Mouse (Mus musculus) hindbrain, embryonic 14.5 days (tissue): ENCODE results near the gene Cog7. TPM values are rescaled to one million over a fixed set of nuclear protein-coding genes. Genes with fewer than 3 reads are reported as not detected.
A peak's percentile ranks its signal among the peaks of the same experiment; 100 is the strongest.

Source experiments
- ATAC-seq: fragments of 200-750 bp; cut with Nextera tagmentation; 2 replicates; pipeline ENCODE4 v1.8.0; 2017; ENCODE audit warnings: moderate number of reproducible peaks, mild to moderate bottlenecking, moderate TSS enrichment, moderate library complexity; ENCODE audit not compliant: low FRiP score
- DNase-seq: peaks from one replicate; pipeline ENCODE4 v3.0.0-alpha.2; 2015; ENCODE audit warnings: low spot score
- H3K27ac ChIP-seq: fragments of 300-500 bp; sonication (generic); 2 replicates; pipeline ENCODE4 v1.5.1; 2014; ENCODE audit warnings: mild to moderate bottlenecking, moderate library complexity
- H3K27me3 ChIP-seq: fragments of 300-500 bp; sonication (generic); 2 replicates; pipeline ENCODE4 v1.6.1; 2014; ENCODE audit warnings: mild to moderate bottlenecking, low read length, mixed read lengths; ENCODE audit not compliant: control insufficient read depth, insufficient read depth
- H3K36me3 ChIP-seq: fragments of 300-500 bp; sonication (generic); replicated peaks from 2 replicates; pipeline ENCODE4 v1.6.1; 2014; ENCODE audit not compliant: control insufficient read depth, insufficient read depth
- H3K4me1 ChIP-seq: fragments of 300-500 bp; sonication (generic); replicated peaks from 2 replicates; pipeline ENCODE4 v1.6.1; 2014; ENCODE audit warnings: antibody characterized with exemption, low read length, mixed read lengths; ENCODE audit not compliant: control insufficient read depth, insufficient read depth
- H3K4me2 ChIP-seq: fragments of 300-500 bp; sonication (generic); replicated peaks from 2 replicates; pipeline ENCODE4 v1.6.1; 2014; ENCODE audit warnings: mild to moderate bottlenecking, moderate library complexity
- H3K4me3 ChIP-seq: fragments of 300-500 bp; sonication (generic); replicated peaks from 2 replicates; pipeline ENCODE4 v1.5.1; 2014; ENCODE audit warnings: mild to moderate bottlenecking, low read length
- H3K9ac ChIP-seq: fragments of 300-500 bp; sonication (generic); 2 replicates; pipeline ENCODE4 v1.6.1; 2014
- H3K9me3 ChIP-seq: fragments of 300-500 bp; sonication (generic); 2 replicates; pipeline ENCODE4 v1.6.1; 2016; ENCODE audit warnings: low read length; ENCODE audit not compliant: control insufficient read depth
- WGBS: fragments of 180-500 bp; shearing (Covaris S2); extraction: QIAGEN DNeasy Blood & Tissue Kit; methylation state at CpG from one replicate; pipeline ENCODE4 v1.1.7; 2014; 5-methylcytosine and 5-hydroxymethylcytosine counted together
- polyA plus RNA-seq: library from polyadenylated mRNA; unstranded; fragments of >200 nt; fragmentation: Nextera tagmentation; extraction: Ambion mirVana; gene quantifications from 2 replicates; pipeline ENCODE4 v1.2.1, GENCODE M21; 2014

Cog7 gene
- polyA plus RNA-seq, 1 experiment from 2014 or later: 24.4 TPM

GRCm38 (mm10) chr7:122012370-122012769 is 30.9 kb upstream of the Cog7 start:
- Histone ChIP-seq H3K27me3 (no peaks in the 10 kb centered on the region), H3K9me3 (no peaks in the 10 kb centered on the region), H3K4me3 (no peak overlapping the region), H3K36me3 (peaks cover 51% of the 10 kb centered on the region), H3K27ac (no peak overlapping the region), H3K4me2 (no peak overlapping the region), H3K4me1 (peaks cover 15% of the 10 kb centered on the region), H3K9ac (no peak overlapping the region)
- ATAC-seq (no peak), DNase-seq (no peak)
- 91% methylated on average over 4 of the region's 4 CpGs for WGBS

DNA sequence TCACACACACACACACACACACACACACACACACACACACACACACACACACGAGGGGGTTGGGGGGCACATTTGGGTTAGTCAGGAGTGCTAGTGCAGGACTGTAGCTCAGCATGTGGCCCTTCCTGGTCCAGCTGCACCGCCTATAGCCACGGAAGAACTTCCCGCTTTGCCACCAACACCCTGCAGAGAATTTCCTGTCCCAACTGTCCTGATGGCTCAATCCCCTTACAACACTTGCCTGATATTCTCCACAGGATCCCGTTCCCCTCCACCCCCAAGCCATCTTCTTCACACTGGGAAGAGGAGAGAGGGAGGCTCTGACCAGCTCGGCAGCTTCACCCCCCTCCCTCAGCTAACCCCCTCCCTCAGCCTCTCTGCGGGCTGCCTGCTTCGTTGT is 18.9 kb upstream of the Cog7 start:
- Histone ChIP-seq H3K9ac (no peak overlapping the region), H3K4me1 (no peaks in the 10 kb centered on the region), H3K9me3 (no peaks in the 10 kb centered on the region), H3K4me3 (no peak overlapping the region), H3K27ac (no peak overlapping the region), H3K4me2 (no peak overlapping the region), H3K36me3 (peaks cover 92% of the 10 kb centered on the region), H3K27me3 (no peaks in the 10 kb centered on the region)
- ATAC-seq (no peak), DNase-seq (no peak)
- 77% methylated on average over 8 of the region's 8 CpGs for WGBS

- no peak for DNase-seq
- peaks cover 94% of the 10 kb centered on the region for H3K36me3 ChIP-seq
- H3K9me3 ChIP-seq: no peaks in the 10 kb centered on the region
- H3K9ac ChIP-seq: no peak overlapping the region
- H3K4me1 ChIP-seq: no peaks in the 10 kb centered on the region
- no peaks in the 10 kb centered on the region for H3K27me3 ChIP-seq
- no peak overlapping the region for H3K4me2 ChIP-seq
- H3K27ac ChIP-seq: no peak overlapping the region
- WGBS: 88% methylated on average over 5 of the region's 5 CpGs
- H3K4me3 ChIP-seq: no peak overlapping the region
- ATAC-seq: no peak
These were observed 14.4 kb upstream of the Cog7 start for GRCm38 (mm10) chr7:121995961-121996360.

DNA sequence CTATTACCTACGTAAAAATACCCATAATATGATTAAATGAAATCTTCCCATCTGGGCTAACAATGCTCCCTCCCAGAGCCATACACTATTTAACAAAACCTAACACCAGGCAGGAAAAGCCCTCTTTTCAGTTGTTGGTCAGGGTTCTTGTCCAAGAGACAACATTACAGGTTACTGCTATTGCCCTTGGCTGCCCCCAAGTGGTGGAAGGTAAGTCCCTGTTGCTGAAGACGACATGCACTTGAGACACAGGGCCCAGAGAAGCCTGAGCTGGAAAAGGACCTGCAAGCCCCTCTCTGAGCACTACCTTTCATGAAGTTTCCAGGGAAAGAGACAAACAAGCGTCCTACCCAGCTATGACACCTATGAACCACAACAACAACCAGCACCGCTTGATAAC is 6.5 kb downstream of the Cog7 start:
- WGBS: 51% methylated on average over 4 of the region's 4 CpGs
- no peaks in the 10 kb centered on the region for H3K4me1 ChIP-seq
- DNase-seq (peak; percentile 67), ATAC-seq (no peak)
- H3K9ac ChIP-seq: no peak overlapping the region
- H3K27ac ChIP-seq: no peak overlapping the region
- H3K27me3 ChIP-seq: no peaks in the 10 kb centered on the region
- no peaks in the 10 kb centered on the region for H3K9me3 ChIP-seq
- no peak overlapping the region for H3K4me2 ChIP-seq
- peaks cover 28% of the 10 kb centered on the region for H3K36me3 ChIP-seq
- H3K4me3 ChIP-seq: no peak overlapping the region

GRCm38 (mm10) chr7:121971698-121972097 is 9.8 kb downstream of the Cog7 start:
- Histone ChIP-seq H3K4me1 (no peaks in the 10 kb centered on the region), H3K9me3 (no peaks in the 10 kb centered on the region), H3K4me3 (no peak overlapping the region), H3K9ac (no peak overlapping the region), H3K4me2 (no peak overlapping the region), H3K36me3 (peaks cover 29% of the 10 kb centered on the region), H3K27ac (no peak overlapping the region), H3K27me3 (no peaks in the 10 kb centered on the region)
- 88% methylated on average over 3 of the region's 3 CpGs for WGBS
- DNase-seq (no peak), ATAC-seq (no peak)

- ATAC-seq (no peak), DNase-seq (no peak)
- Histone ChIP-seq H3K9ac (no peak overlapping the region), H3K36me3 (peaks cover 27% of the 10 kb centered on the region), H3K9me3 (no peaks in the 10 kb centered on the region), H3K4me1 (no peaks in the 10 kb centered on the region), H3K27me3 (no peaks in the 10 kb centered on the region), H3K4me2 (no peak overlapping the region), H3K4me3 (no peak overlapping the region), H3K27ac (no peak overlapping the region)
- WGBS: 94% methylated on average over 9 of the region's 9 CpGs
These were observed 11.3 kb downstream of the Cog7 start for GRCm38 (mm10) chr7:121970250-121970649.

GRCm38 (mm10) chr7:121968816-121969215 is 12.7 kb downstream of the Cog7 start:
- Histone ChIP-seq H3K4me1 (no peaks in the 10 kb centered on the region), H3K9me3 (no peaks in the 10 kb centered on the region), H3K36me3 (peaks cover 27% of the 10 kb centered on the region), H3K9ac (no peak overlapping the region), H3K27ac (no peak overlapping the region), H3K4me3 (no peak overlapping the region), H3K4me2 (no peak overlapping the region), H3K27me3 (no peaks in the 10 kb centered on the region)
- 90% methylated on average over 9 of the region's 9 CpGs for WGBS
- DNase-seq: no peak
- no peak for ATAC-seq

DNA sequence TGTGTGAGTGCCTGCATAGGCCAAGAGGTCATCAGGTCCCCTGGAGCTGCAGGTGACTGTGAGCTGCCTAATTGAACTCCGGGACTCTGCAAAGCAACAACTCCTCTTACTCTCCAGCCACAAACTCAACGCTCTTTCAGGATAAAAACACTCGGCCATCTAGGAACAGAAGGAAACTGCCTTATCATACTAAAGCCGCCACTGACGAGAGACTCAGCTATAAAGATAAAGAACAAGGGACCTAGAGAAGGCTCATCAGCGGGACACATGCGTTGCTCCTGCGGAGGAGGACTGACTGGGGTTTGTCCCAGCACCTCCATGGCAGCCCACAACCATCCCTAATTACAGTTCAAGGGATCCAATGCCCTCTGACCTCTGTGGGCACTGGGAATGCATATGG is 13.3 kb downstream of the Cog7 start:
- H3K27me3 ChIP-seq: no peaks in the 10 kb centered on the region
- H3K4me2 ChIP-seq: no peak overlapping the region
- no peak overlapping the region for H3K9ac ChIP-seq
- H3K9me3 ChIP-seq: no peaks in the 10 kb centered on the region
- no peak for DNase-seq
- ATAC-seq: no peak
- 87% methylated on average over 8 of the region's 8 CpGs for WGBS
- H3K27ac ChIP-seq: no peak overlapping the region
- no peaks in the 10 kb centered on the region for H3K4me1 ChIP-seq
- H3K4me3 ChIP-seq: no peak overlapping the region
- peaks cover 27% of the 10 kb centered on the region for H3K36me3 ChIP-seq

GRCm38 (mm10) chr7:121966169-121966568 is 15.3 kb downstream of the Cog7 start:
- Histone ChIP-seq H3K27ac (no peak overlapping the region), H3K4me3 (no peak overlapping the region), H3K4me2 (no peak overlapping the region), H3K36me3 (peaks cover 34% of the 10 kb centered on the region), H3K27me3 (no peaks in the 10 kb centered on the region), H3K9me3 (no peaks in the 10 kb centered on the region), H3K9ac (no peak overlapping the region), H3K4me1 (no peaks in the 10 kb centered on the region)
- DNase-seq (no peak), ATAC-seq (no peak)
- 93% methylated on average over 7 of the region's 7 CpGs for WGBS

GRCm38 (mm10) chr7:121963883-121964398 is 17.6 kb downstream of the Cog7 start:
- peak; percentile 76 for DNase-seq
- Histone ChIP-seq H3K27ac (no peak overlapping the region), H3K4me3 (no peak overlapping the region), H3K36me3 (peaks cover 17% of the 10 kb centered on the region), H3K9me3 (no peaks in the 10 kb centered on the region), H3K9ac (no peak overlapping the region), H3K27me3 (no peaks in the 10 kb centered on the region), H3K4me2 (no peak overlapping the region), H3K4me1 (no peaks in the 10 kb centered on the region)
- 73% methylated on average over 6 of the region's 6 CpGs for WGBS
- no peak for ATAC-seq
